Mouse (Mus musculus) urinary bladder, postnatal 4 days (tissue): ENCODE measurements at regions not wholly inside any gene's neighbourhood (a gene's known extent, or its start where the extent isn't known, plus 50 kb on each side); places are given as distances from the start of the nearest gene placed in this dataset.
A peak's percentile ranks its signal among the peaks of the same experiment; 100 is the strongest.
"Not testable (repeated sequence)": the region's sequence is repeated elsewhere in the genome, so short reads cannot be mapped to it uniquely, and the experiment has no call there.

Experiments used
- DNase-seq, 2 experiments: peaks; one replicate each; pipeline ENCODE4 v3.0.0; 2021 to 2022; ENCODE audit warnings: low spot score in 2 of 2

- DNase-seq = no peak
Observed at GRCm38 (mm10) chr17:35758769-35759168, 54.3 kb upstream of the Ddr1 start.

GRCm38 (mm10) chr17:35759740-35760139, 55.3 kb upstream of the Ddr1 start:
- DNase-seq = no peak

- no peak for DNase-seq
Observed at GRCm38 (mm10) chr17:35762614-35763013, 58.2 kb upstream of the Ddr1 start.

- DNase-seq = no peak
Observed at GRCm38 (mm10) chr17:35763101-35763500, 58.4 kb upstream of the Ier3 start.

GRCm38 (mm10) chr17:35763866-35764265, 57.6 kb upstream of the Ier3 start:
- peak in 1 of 2 experiments; percentile 66 for DNase-seq

GRCm38 (mm10) chr17:35766406-35766805, 55.1 kb upstream of the Ier3 start:
- no peak for DNase-seq

GRCm38 (mm10) chr17:35769175-35769960, 52.1 kb upstream of the Ier3 start:
- DNase-seq = no peak

GRCm38 (mm10) chr17:35769961-35770276, 51.6 kb upstream of the Ier3 start:
- DNase-seq = not testable (repeated sequence)

GRCm38 (mm10) chr17:35770599-35770998, 50.9 kb upstream of the Ier3 start:
- DNase-seq = no peak

- no peak for DNase-seq
Observed at GRCm38 (mm10) chr17:35771656-35772405, 49.7 kb upstream of the Ier3 start.
